Mouse (Mus musculus): ENCODE measurements around the gene Uggt1.

Uggt1 gene

GRCm38 (mm10) chr1:36258631-36259030, 14.1 kb upstream of the Uggt1 start:
- DNase-seq (ENCODE audit: low spot score in 2 of 2) = no peak

- DNase-seq (ENCODE audit: low spot score in 2 of 2) = no peak
These were observed 12.8 kb upstream of the Uggt1 start for GRCm38 (mm10) chr1:36257276-36257675.

- DNase-seq (ENCODE audit: low spot score in 2 of 2) = no peak
These were observed 11.5 kb upstream of the Uggt1 start for GRCm38 (mm10) chr1:36255871-36256640.

GRCm38 (mm10) chr1:36254635-36255360, 10.3 kb upstream of the Uggt1 start:
- DNase-seq (ENCODE audit: low spot score in 2 of 2) = peak in 1 of 2 experiments; percentile 41

GRCm38 (mm10) chr1:36252791-36253190, 8.3 kb upstream of the Uggt1 start:
- peak; percentile 50 to 78 for DNase-seq (ENCODE audit: low spot score in 2 of 2)

GRCm38 (mm10) chr1:36251426-36251825, 6.9 kb upstream of the Uggt1 start:
- no peak for DNase-seq (ENCODE audit: low spot score in 2 of 2)

- DNase-seq (ENCODE audit: low spot score in 2 of 2) = no peak
These were observed 2.2 kb upstream of the Uggt1 start for GRCm38 (mm10) chr1:36246688-36247087.

- no peak for DNase-seq (ENCODE audit: low spot score in 2 of 2)
These were observed 302 bp upstream of the Uggt1 start for GRCm38 (mm10) chr1:36244828-36245215.

- no peak for DNase-seq (ENCODE audit: low spot score in 2 of 2)
These were observed 968 bp downstream of the Uggt1 start for GRCm38 (mm10) chr1:36243447-36244057.

- DNase-seq (ENCODE audit: low spot score in 2 of 2) = no peak
These were observed 2.6 kb downstream of the Uggt1 start for GRCm38 (mm10) chr1:36241903-36242429.

- DNase-seq (ENCODE audit: low spot score in 2 of 2) = no peak
These were observed 4.3 kb downstream of the Uggt1 start for GRCm38 (mm10) chr1:36240176-36240575.

GRCm38 (mm10) chr1:36239396-36239795, 5.1 kb downstream of the Uggt1 start:
- no peak for DNase-seq (ENCODE audit: low spot score in 2 of 2)

- DNase-seq (ENCODE audit: low spot score in 2 of 2) = no peak
These were observed 8.7 kb downstream of the Uggt1 start for GRCm38 (mm10) chr1:36235855-36236254.

GRCm38 (mm10) chr1:36235057-36235639, 9.4 kb downstream of the Uggt1 start:
- DNase-seq (ENCODE audit: low spot score in 2 of 2) = no peak

- DNase-seq (ENCODE audit: low spot score in 2 of 2) = no peak
These were observed 11.3 kb downstream of the Uggt1 start for GRCm38 (mm10) chr1:36233218-36233617.

GRCm38 (mm10) chr1:36230919-36231705, 13.4 kb downstream of the Uggt1 start:
- DNase-seq (ENCODE audit: low spot score in 2 of 2) = no peak

GRCm38 (mm10) chr1:36228461-36228860, 16.1 kb downstream of the Uggt1 start:
- DNase-seq (ENCODE audit: low spot score in 2 of 2) = no peak

- no peak for DNase-seq (ENCODE audit: low spot score in 2 of 2)
These were observed 19.9 kb downstream of the Uggt1 start for GRCm38 (mm10) chr1:36224648-36225047.

- no peak for DNase-seq (ENCODE audit: low spot score in 2 of 2)
These were observed 30.2 kb downstream of the Uggt1 start for GRCm38 (mm10) chr1:36214324-36214723.

- no peak for DNase-seq (ENCODE audit: low spot score in 2 of 2)
These were observed 42.8 kb downstream of the Uggt1 start for GRCm38 (mm10) chr1:36201739-36202138.

GRCm38 (mm10) chr1:36194482-36194881, 50.0 kb downstream of the Uggt1 start:
- DNase-seq (ENCODE audit: low spot score in 2 of 2) = no peak

Data from spleen, postnatal 10 days (tissue).